Comparison of ENCODE assay signal across 19 mouse cellular contexts in genomic region chr2:25267746-25268309, GRCm38 (mm10). TPM values are rescaled to one million over a fixed set of nuclear protein-coding genes. Genes with fewer than 3 reads are reported as not detected.
DNase-seq lines count a peak whose midpoint lies in the region; ATAC-seq and TF ChIP-seq lines count a peak whose summit lies in the region.
"Had no signal": no experiment of that assay in that cellular context is flagged by ENCODE, and none has a peak within 500 bp of the region (broad histone marks: within the 10 kb centered on the region; RNA-seq: fewer than 3 reads in every experiment).

No protein-coding gene starts in this region.

- ATAC-seq in liver, embryonic 13.5 days (ENCODE audit: low read depth): no peak
- no peak for ATAC-seq in neural tube, embryonic 15.5 days (ENCODE audit: low FRiP score)
- no peak for ATAC-seq in erythroid progenitor cell, adult 5-6 weeks (replicated peaks; ENCODE audit: low FRiP score, poor library complexity, severe bottlenecking)

- no peak overlapping the region for H3K4me3 ChIP-seq in gastrocnemius, adult 2 months
- no peak overlapping the region for H3K4me3 ChIP-seq in liver, embryonic 13.5 days (replicated peaks)
- H3K4me3 ChIP-seq in cortical plate, adult 2 months (ENCODE audit: insufficient read depth, low read length): no peak overlapping the region
- H3K4me3 ChIP-seq in neural tube, embryonic 15.5 days (replicated peaks): no peak overlapping the region
- H3K4me3 ChIP-seq: embryonic facial prominence, embryonic 13.5 days had no signal

- WGBS in liver, embryonic 13.5 days (ENCODE audit: insufficient replicate concordance): 69% methylated on average over 4 of the region's 4 CpGs
- 71% methylated on average over 4 of the region's 4 CpGs for WGBS in neural tube, embryonic 15.5 days

- H3K4me1 ChIP-seq in liver, embryonic 13.5 days (replicated peaks): peaks cover 81% of the 10 kb centered on the region
- peaks cover 7% of the 10 kb centered on the region for H3K4me1 ChIP-seq in cortical plate, adult 2 months (ENCODE audit: control insufficient read depth, insufficient read depth, low read length)
- H3K4me1 ChIP-seq in neural tube, embryonic 15.5 days: peaks cover 70% of the 10 kb centered on the region

- 0 out of 2 replicates have a peak, but pooled peaks cover 10% of the 10 kb centered on the region for H3K27me3 ChIP-seq in liver, embryonic 13.5 days
- H3K27me3 ChIP-seq in neural tube, embryonic 15.5 days (replicated peaks): no peaks in the 10 kb centered on the region

- H3K4me2 ChIP-seq in liver, embryonic 13.5 days: no peak overlapping the region
- 0 out of 2 replicates have a peak overlapping the region, but pooled peaks have one; percentile 100 for H3K4me2 ChIP-seq in neural tube, embryonic 15.5 days
- H3K4me2 ChIP-seq: embryonic facial prominence, embryonic 13.5 days had no signal

- H3K9ac ChIP-seq in liver, embryonic 13.5 days: 0 out of 2 replicates have a peak overlapping the region, but pooled peaks have one; percentile 7
- H3K9ac ChIP-seq in neural tube, embryonic 15.5 days (replicated peaks): no peak overlapping the region

- TF ChIP-seq POLR2A in cortical plate, adult 2 months (IDR thresholded peaks at IDR 0.05; ENCODE audit: extremely low read depth, insufficient read depth, low read length): no peak

- intact Hi-C loops in gastrocnemius, adult 2 months (cut with DNase I): no loop called here

- peak overlapping the region; percentile 85 for H3K27ac ChIP-seq in gastrocnemius, adult 2 months
- peak overlapping the region; percentile 16; the same call in 1 of the 2 replicates for H3K27ac ChIP-seq in liver, embryonic 13.5 days
- peak overlapping the region; percentile 7 for H3K27ac ChIP-seq in cortical plate, adult 2 months (ENCODE audit: insufficient read depth, low read length)
- H3K27ac ChIP-seq in neural tube, embryonic 15.5 days (replicated peaks): no peak overlapping the region
- H3K27ac ChIP-seq: embryonic facial prominence, embryonic 13.5 days had no signal

- no peaks in the 10 kb centered on the region for H3K9me3 ChIP-seq in liver, embryonic 13.5 days (replicated peaks)
- no peaks in the 10 kb centered on the region for H3K9me3 ChIP-seq in neural tube, embryonic 15.5 days (replicated peaks)
- H3K9me3 ChIP-seq: embryonic facial prominence, embryonic 13.5 days had no signal

- no peak for TF ChIP-seq CTCF in gastrocnemius, adult 2 months (IDR thresholded peaks at IDR 0.05)
- TF ChIP-seq CTCF in cortical plate, adult 2 months (IDR thresholded peaks at IDR 0.05; ENCODE audit: extremely low read depth, insufficient read depth, low read length): no peak

- DNase-seq in gastrocnemius, adult 2 months: no peak
- DNase-seq in gastrocnemius, postnatal 10 days: no peak
- DNase-seq in liver, embryonic 13.5 days: no peak
- no peak for DNase-seq in liver
- DNase-seq in ovary, postnatal 10 days (ENCODE audit: low spot score): no peak
- DNase-seq: adrenal gland, postnatal 36 days; heart, adult 18-20 months; kidney, adult 9 months; lung, postnatal 36 days; right cerebral cortex, postnatal 14 days had no signal

- peaks cover 32% of the 10 kb centered on the region for H3K36me3 ChIP-seq in liver, embryonic 13.5 days
- H3K36me3 ChIP-seq in neural tube, embryonic 15.5 days: peaks cover 21% of the 10 kb centered on the region

RNA-seq across cellular contexts. Expression of gene Ssna1, which starts 4.4 kb away (rescaled TPM):
- 10 to 100 TPM; 28.0 to 35.5 TPM for total RNA-seq in gastrocnemius, adult 2 months (2021)
- total RNA-seq in gastrocnemius, postnatal 10 days (2021): 10 to 100 TPM; 39.5 to 40.3 TPM
- 158 and 162 TPM in 2 replicates for polyA plus RNA-seq in liver, embryonic 13.5 days (2015; fragmentation: Nextera tagmentation; extraction: Ambion mirVana)
- polyA plus RNA-seq in cortical plate, adult 2 months (2012; rRNA removed): 87.9 and 93.2 TPM in 2 replicates
- 177 and 183 TPM in 2 replicates for polyA plus RNA-seq in neural tube, embryonic 15.5 days (2015; fragmentation: Nextera tagmentation; extraction: Ambion mirVana)
- total RNA-seq in erythroid progenitor cell, adult 5-6 weeks (2015; ENCODE audit: low replicate concordance): 114 and 128 TPM in 2 replicates
- total RNA-seq in erythroid progenitor cell, adult 5-6 weeks (2017; ENCODE audit: low replicate concordance): 46.2 and 81.0 TPM in 2 replicates

RNA-seq across cellular contexts. Expression of gene Anapc2, which starts 4.5 kb away (rescaled TPM):
- 10 to 100 TPM; 29.7 to 32.3 TPM for total RNA-seq in gastrocnemius, adult 2 months (2021)
- 10 to 100 TPM; 35.2 to 52.2 TPM for total RNA-seq in gastrocnemius, postnatal 10 days (2021)
- 50.5 and 51.0 TPM in 2 replicates for polyA plus RNA-seq in liver, embryonic 13.5 days (2015; fragmentation: Nextera tagmentation; extraction: Ambion mirVana)
- 75.7 and 76.5 TPM in 2 replicates for polyA plus RNA-seq in cortical plate, adult 2 months (2012; rRNA removed)
- polyA plus RNA-seq in neural tube, embryonic 15.5 days (2015; fragmentation: Nextera tagmentation; extraction: Ambion mirVana): 125 and 129 TPM in 2 replicates
- total RNA-seq in erythroid progenitor cell, adult 5-6 weeks (2015; ENCODE audit: low replicate concordance): 34.6 and 55.8 TPM in 2 replicates
- total RNA-seq in erythroid progenitor cell, adult 5-6 weeks (2017; ENCODE audit: low replicate concordance): 29.7 and 40.0 TPM in 2 replicates

RNA-seq across cellular contexts. Expression of gene Tprn, which starts 5.4 kb away (rescaled TPM):
- 1 to 10 TPM; 3.1 to 3.5 TPM for total RNA-seq in gastrocnemius, adult 2 months (2021)
- 1 to 10 TPM; 4.7 to 6.8 TPM for total RNA-seq in gastrocnemius, postnatal 10 days (2021)
- polyA plus RNA-seq in liver, embryonic 13.5 days (2015; fragmentation: Nextera tagmentation; extraction: Ambion mirVana): 5.6 and 6.1 TPM in 2 replicates
- polyA plus RNA-seq in cortical plate, adult 2 months (2012; rRNA removed): 14.0 and 22.0 TPM in 2 replicates
- polyA plus RNA-seq in neural tube, embryonic 15.5 days (2015; fragmentation: Nextera tagmentation; extraction: Ambion mirVana): 14.8 and 16.3 TPM in 2 replicates
- total RNA-seq in erythroid progenitor cell, adult 5-6 weeks (2015; ENCODE audit: low replicate concordance): 1.1 TPM in 1 of 2 replicates, not detected in the other
- total RNA-seq in erythroid progenitor cell, adult 5-6 weeks (2017; ENCODE audit: low replicate concordance): 1.0 and 2.2 TPM in 2 replicates

RNA-seq across cellular contexts. Expression of gene Tmem203, which starts 12.6 kb away (rescaled TPM):
- total RNA-seq in gastrocnemius, adult 2 months (2021): 10 to 100 TPM; 11.4 to 12.6 TPM
- total RNA-seq in gastrocnemius, postnatal 10 days (2021): 10 to 100 TPM; 14.9 to 16.0 TPM
- polyA plus RNA-seq in liver, embryonic 13.5 days (2015; fragmentation: Nextera tagmentation; extraction: Ambion mirVana): 13.5 and 14.7 TPM in 2 replicates
- polyA plus RNA-seq in cortical plate, adult 2 months (2012; rRNA removed): 33.8 and 36.0 TPM in 2 replicates
- polyA plus RNA-seq in neural tube, embryonic 15.5 days (2015; fragmentation: Nextera tagmentation; extraction: Ambion mirVana): 17.5 and 17.7 TPM in 2 replicates
- 11.9 and 18.9 TPM in 2 replicates for total RNA-seq in erythroid progenitor cell, adult 5-6 weeks (2015; ENCODE audit: low replicate concordance)
- total RNA-seq in erythroid progenitor cell, adult 5-6 weeks (2017; ENCODE audit: low replicate concordance): 1.8 and 8.5 TPM in 2 replicates

RNA-seq across cellular contexts. Expression of gene Tmem210, which starts 20.1 kb away (rescaled TPM):
- total RNA-seq in gastrocnemius, adult 2 months (2021): not detected
- total RNA-seq in gastrocnemius, postnatal 10 days (2021): not detected
- polyA plus RNA-seq in liver, embryonic 13.5 days (2015; fragmentation: Nextera tagmentation; extraction: Ambion mirVana): not detected in 2 replicates
- polyA plus RNA-seq in cortical plate, adult 2 months (2012; rRNA removed): not detected in 2 replicates
- not detected in 2 replicates for polyA plus RNA-seq in neural tube, embryonic 15.5 days (2015; fragmentation: Nextera tagmentation; extraction: Ambion mirVana)
- not detected in 2 replicates for total RNA-seq in erythroid progenitor cell, adult 5-6 weeks (2015; ENCODE audit: low replicate concordance)
- not detected in 2 replicates for total RNA-seq in erythroid progenitor cell, adult 5-6 weeks (2017; ENCODE audit: low replicate concordance)
- total RNA-seq: adrenal gland, postnatal 36 days; heart, adult 18-20 months; heart, postnatal 25 days; left cerebral cortex, postnatal 10 days; liver, adult 2 months had no signal
- polyA plus RNA-seq: embryonic facial prominence, embryonic 13.5 days; forebrain, embryonic 11.5 days; liver, adult 2 months; thymus, postnatal 0 days had no signal
